Mouse (Mus musculus) bone marrow macrophage, adult 2 months (primary cell): ENCODE data around the gene Fam186b.

ENCODE experiments used
- CTCF ChIP-seq: IDR thresholded peaks from 2 replicates; pipeline ENCODE4 v1.5.1; 2012; ENCODE audit warnings: low read depth, mild to moderate bottlenecking, low read length, moderate library complexity
- POLR2A ChIP-seq: IDR thresholded peaks from 2 replicates; pipeline ENCODE4 v1.6.1; 2012; ENCODE audit warnings: mild to moderate bottlenecking, low read depth, low read length, borderline replicate concordance

DNA sequence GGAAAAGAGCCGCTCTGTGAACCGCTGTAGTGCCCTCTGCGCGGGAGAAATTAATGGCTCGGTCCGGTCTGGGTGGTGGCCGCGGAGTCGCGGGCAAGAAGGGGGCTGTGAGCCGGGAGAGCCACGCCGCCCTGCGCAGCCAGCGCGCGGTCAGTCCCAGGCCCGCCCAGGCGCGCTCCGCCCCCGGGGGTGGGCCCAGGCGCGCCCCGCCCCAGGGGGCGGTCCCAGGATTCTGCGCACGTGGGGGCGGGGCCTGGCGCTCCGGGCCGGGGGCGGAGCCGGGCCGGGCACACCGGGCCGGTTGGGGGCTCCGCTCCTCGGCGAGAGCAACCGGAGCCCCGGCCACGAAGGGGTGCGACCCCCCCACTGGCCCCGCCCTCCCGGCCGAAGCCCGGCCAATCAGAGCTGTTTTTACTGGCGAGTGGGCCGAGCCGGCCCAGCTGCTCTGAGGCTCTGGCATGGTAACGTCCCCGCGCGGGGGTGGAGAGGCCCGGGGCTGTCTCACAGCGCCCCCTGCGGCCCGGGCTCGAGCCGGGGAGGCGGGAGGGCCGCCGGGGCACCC is 794 bp downstream of the Fam186b start, which contains the start of gene Prpf40b:
- TF ChIP-seq CTCF (no peak), POLR2A (no peak)
